Mouse (Mus musculus) hindbrain, embryonic 11.5 days (tissue): ENCODE results near the gene Rab3b. TPM values are rescaled to one million over a fixed set of nuclear protein-coding genes. Genes with fewer than 3 reads are reported as not detected.

Source experiments
- ATAC-seq: fragments of 200-750 bp; cut with Nextera tagmentation; 2 replicates; pipeline ENCODE4 v1.8.0; 2017; ENCODE audit warnings: mild to moderate bottlenecking, moderate TSS enrichment, moderate library complexity; ENCODE audit not compliant: low FRiP score
- DNase-seq: peaks from one replicate; pipeline ENCODE4 v3.0.0-alpha.2; 2015; ENCODE audit warnings: low spot score
- H3K27ac ChIP-seq: fragments of 300-500 bp; sonication (generic); 2 replicates; pipeline ENCODE4 v1.5.1; 2014; ENCODE audit warnings: mild to moderate bottlenecking, low read depth, low read length
- H3K27me3 ChIP-seq: fragments of 300-500 bp; sonication (generic); 2 replicates; pipeline ENCODE4 v1.6.1; 2014; ENCODE audit warnings: mild to moderate bottlenecking, low read length, moderate library complexity, mixed read lengths; ENCODE audit not compliant: control insufficient read depth, insufficient read depth
- H3K36me3 ChIP-seq: fragments of 300-500 bp; sonication (generic); 2 replicates; pipeline ENCODE4 v1.6.1; 2014; ENCODE audit warnings: mild to moderate bottlenecking, low read length, moderate library complexity, mixed read lengths; ENCODE audit not compliant: control insufficient read depth, insufficient read depth
- H3K4me1 ChIP-seq: fragments of 300-500 bp; sonication (generic); replicated peaks from 2 replicates; pipeline ENCODE4 v1.6.1; 2014; ENCODE audit warnings: low read length, mixed read lengths; ENCODE audit not compliant: control insufficient read depth, insufficient read depth
- H3K4me2 ChIP-seq: fragments of 300-500 bp; sonication (generic); replicated peaks from 2 replicates; pipeline ENCODE4 v1.6.1; 2014; ENCODE audit warnings: mild to moderate bottlenecking, low read depth, low read length
- H3K4me3 ChIP-seq: fragments of 300-500 bp; sonication (generic); 2 replicates; pipeline ENCODE4 v1.5.1; 2014; ENCODE audit warnings: low read depth, low read length
- H3K9ac ChIP-seq: fragments of 300-500 bp; sonication (generic); 2 replicates; pipeline ENCODE4 v1.6.1; 2014; ENCODE audit warnings: low read depth, low read length
- H3K9me3 ChIP-seq: fragments of 300-500 bp; sonication (generic); 2 replicates; pipeline ENCODE4 v1.6.1; 2016; ENCODE audit warnings: low read length; ENCODE audit not compliant: control insufficient read depth
- WGBS: fragments of 180-500 bp; shearing (Covaris S2); extraction: QIAGEN DNeasy Blood & Tissue Kit; methylation state at CpG from one replicate; pipeline ENCODE4 v1.1.7; 2014; 5-methylcytosine and 5-hydroxymethylcytosine counted together
- polyA plus RNA-seq: library from polyadenylated mRNA; unstranded; fragments of >200 nt; fragmentation: Nextera tagmentation; extraction: Ambion mirVana; gene quantifications from 2 replicates; pipeline ENCODE4 v1.2.1, GENCODE M21; 2014

The Rab3b gene
- 35.3 and 36.4 TPM in 2 replicates for polyA plus RNA-seq

- DNase-seq = peak; percentile 83
These were observed at the start of gene Rab3b for GRCm38 (mm10) chr4:108878963-108879822. Gene Rab3b (plus strand): TSS chr4:108879063.

GRCm38 (mm10) chr4:108830698-108831097, 48.2 kb upstream of the Rab3b start:
- no peaks in the 10 kb centered on the region for H3K27me3 ChIP-seq
- H3K36me3 ChIP-seq = 0 out of 2 replicates have a peak, but pooled peaks cover 3% of the 10 kb centered on the region
- no peak overlapping the region for H3K4me2 ChIP-seq
- no peak overlapping the region for H3K9ac ChIP-seq
- no peak for ATAC-seq
- H3K4me1 ChIP-seq = peaks cover 3% of the 10 kb centered on the region; the same call in 1 of the 2 replicates
- H3K9me3 ChIP-seq = no peaks in the 10 kb centered on the region
- no peak overlapping the region for H3K27ac ChIP-seq
- H3K4me3 ChIP-seq = no peak overlapping the region
- WGBS = 91% methylated on average over 1 of the region's 1 CpGs
- no peak for DNase-seq

More at GRCm38 (mm10) chr4:108878963-108879822, at the start of gene Rab3b:
- WGBS = under 1% methylated on average over 46 of the region's 46 CpGs
- H3K9me3 ChIP-seq = no peaks in the 10 kb centered on the region
- 0 out of 2 replicates have a peak within 1 kb of the TSS, but pooled peaks have one; percentile 4 for H3K27ac ChIP-seq
- peak; percentile 91 for ATAC-seq
- H3K4me1 ChIP-seq = 0 out of 2 replicates have a peak, but pooled peaks cover 2% of the 10 kb centered on the region
- H3K27me3 ChIP-seq = no peaks in the 10 kb centered on the region
- H3K9ac ChIP-seq = peak within 1 kb of the TSS; percentile 75
- peak within 1 kb of the TSS; percentile 98 for H3K4me2 ChIP-seq
- H3K36me3 ChIP-seq = no peaks in the 10 kb centered on the region
- peak within 1 kb of the TSS; percentile 69 for H3K4me3 ChIP-seq

GRCm38 (mm10) chr4:108832916-108833827, 45.7 kb upstream of the Rab3b start, which contains the start of gene Btf3l4:
Gene Btf3l4 (minus strand): TSS chr4:108833614.
- H3K27ac ChIP-seq = peak within 1 kb of the TSS; percentile 98
- H3K9me3 ChIP-seq = no peaks in the 10 kb centered on the region
- WGBS = under 1% methylated on average over 66 of the region's 73 CpGs
- peak within 1 kb of the TSS; percentile 68 for H3K4me2 ChIP-seq
- peak within 1 kb of the TSS; percentile 99 for H3K9ac ChIP-seq
- peaks cover 4% of the 10 kb centered on the region; the same call in 1 of the 2 replicates for H3K4me1 ChIP-seq
- H3K36me3 ChIP-seq = 0 out of 2 replicates have a peak, but pooled peaks cover 2% of the 10 kb centered on the region
- DNase-seq = peak; percentile 97
- no peaks in the 10 kb centered on the region for H3K27me3 ChIP-seq
- peak; percentile 95 for ATAC-seq
- H3K4me3 ChIP-seq = peak within 1 kb of the TSS; percentile 97

GRCm38 (mm10) chr4:108833828-108834114, 45.1 kb upstream of the Rab3b start:
- Histone ChIP-seq H3K4me2 (peak overlapping the region; percentile 68), H3K4me3 (peak overlapping the region; percentile 97), H3K27ac (peak overlapping the region; percentile 98), H3K36me3 (0 out of 2 replicates have a peak, but pooled peaks cover 2% of the 10 kb centered on the region), H3K27me3 (no peaks in the 10 kb centered on the region), H3K4me1 (peaks cover 4% of the 10 kb centered on the region; the same call in 1 of the 2 replicates), H3K9ac (peak overlapping the region; percentile 99), H3K9me3 (no peaks in the 10 kb centered on the region)
- 0% methylated on average over 6 of the region's 6 CpGs for WGBS
- DNase-seq = no peak
- ATAC-seq = no peak

GRCm38 (mm10) chr4:108834115-108834970, 44.5 kb upstream of the Rab3b start, which contains the start of gene Txndc12:
Gene Txndc12 (plus strand): TSS chr4:108834601.
- ATAC-seq (peak; percentile 87), DNase-seq (peak; percentile 93)
- peak within 1 kb of the TSS; percentile 97 for H3K4me3 ChIP-seq
- under 1% methylated on average over 34 of the region's 34 CpGs for WGBS
- H3K9me3 ChIP-seq = no peaks in the 10 kb centered on the region
- no peaks in the 10 kb centered on the region for H3K27me3 ChIP-seq
- peak within 1 kb of the TSS; percentile 68 for H3K4me2 ChIP-seq
- peak within 1 kb of the TSS; percentile 99 for H3K9ac ChIP-seq
- H3K36me3 ChIP-seq = no peaks in the 10 kb centered on the region
- H3K4me1 ChIP-seq = peaks cover 4% of the 10 kb centered on the region; the same call in 1 of the 2 replicates
- peak within 1 kb of the TSS; percentile 98 for H3K27ac ChIP-seq

GRCm38 (mm10) chr4:108834971-108835311, 43.9 kb upstream of the Rab3b start:
- under 1% methylated on average over 15 of the region's 15 CpGs for WGBS
- Histone ChIP-seq H3K4me3 (peak overlapping the region; percentile 97), H3K4me1 (peaks cover 4% of the 10 kb centered on the region; the same call in 1 of the 2 replicates), H3K9me3 (no peaks in the 10 kb centered on the region), H3K27ac (peak overlapping the region; percentile 98), H3K27me3 (no peaks in the 10 kb centered on the region), H3K9ac (peak overlapping the region; percentile 99), H3K4me2 (peak overlapping the region; percentile 68), H3K36me3 (no peaks in the 10 kb centered on the region)
- DNase-seq (peak; percentile 39), ATAC-seq (no peak)

GRCm38 (mm10) chr4:108835496-108835895, 43.4 kb upstream of the Rab3b start:
- H3K9me3 ChIP-seq = no peaks in the 10 kb centered on the region
- H3K4me3 ChIP-seq = peak overlapping the region; percentile 97
- peak overlapping the region; percentile 68 for H3K4me2 ChIP-seq
- no peaks in the 10 kb centered on the region for H3K27me3 ChIP-seq
- H3K27ac ChIP-seq = no peak overlapping the region
- 61% methylated on average over 3 of the region's 3 CpGs for whole genome bisulfite sequencing
- ATAC-seq = no peak
- DNase-seq = no peak
- H3K9ac ChIP-seq = peak overlapping the region; percentile 99; the same call in 1 of the 2 replicates
- H3K36me3 ChIP-seq = no peaks in the 10 kb centered on the region
- peaks cover 4% of the 10 kb centered on the region; the same call in 1 of the 2 replicates for H3K4me1 ChIP-seq
